In the genomic region with DNA sequence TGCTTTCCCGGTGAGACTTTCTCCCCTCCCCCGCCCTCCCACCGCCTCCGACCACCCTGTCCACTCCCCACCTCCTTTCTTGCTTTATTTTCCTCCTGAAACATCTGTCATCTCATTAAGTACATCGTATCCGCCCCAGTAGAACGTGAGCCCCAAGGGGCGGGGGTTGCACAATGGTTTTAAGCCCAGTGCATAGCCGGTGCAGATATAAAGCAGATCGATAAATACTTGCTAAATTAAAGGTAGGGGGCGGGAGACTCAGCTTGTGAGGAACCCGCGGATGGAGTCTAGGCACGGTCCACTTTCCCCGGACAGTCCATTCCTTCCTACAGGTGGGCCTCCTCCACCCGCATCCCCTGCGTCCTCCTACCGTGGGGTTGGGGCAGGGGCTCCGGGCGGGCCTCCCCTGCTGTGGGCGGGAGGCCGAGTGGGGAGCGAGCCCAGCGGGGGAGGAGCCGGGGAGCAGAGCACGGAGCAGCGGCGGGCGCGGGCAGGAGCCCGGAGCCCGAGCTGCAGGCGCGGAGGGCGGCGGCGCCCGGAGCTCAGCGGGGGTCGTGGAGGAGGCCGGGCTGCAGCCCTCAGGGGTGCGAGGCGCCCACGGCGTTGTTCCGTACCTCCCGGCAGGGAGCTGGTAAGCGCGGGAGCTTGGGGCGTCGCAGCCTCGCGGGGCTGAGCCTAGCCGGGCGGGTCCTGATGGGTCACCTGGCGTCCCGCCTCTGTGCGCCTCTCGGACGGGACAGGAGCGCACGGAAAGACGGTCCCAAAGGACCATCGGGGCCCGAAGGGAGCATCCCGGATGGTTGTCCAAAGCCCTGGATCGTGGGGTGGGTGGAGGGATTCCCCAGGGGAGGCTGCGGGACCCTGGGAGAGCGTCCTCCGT, we compare ENCODE assay signal across 8 mouse cellular contexts. TPM values are rescaled to one million over a fixed set of nuclear protein-coding genes. Genes with fewer than 3 reads are reported as not detected.
DNase-seq lines count a peak whose midpoint lies in the region; ATAC-seq and TF ChIP-seq lines count a peak whose summit lies in the region.

No protein-coding gene starts in this region.

- 0 out of 2 replicates have a peak, but pooled peaks have one; percentile 24 for ATAC-seq in heart, embryonic 12.5 days (ENCODE audit: insufficient number of reproducible peaks, low FRiP score)
- ATAC-seq in limb, embryonic 11.5 days (ENCODE audit: insufficient number of reproducible peaks, low FRiP score, low TSS enrichment, low read depth) = no peak

- DNase-seq in heart, postnatal 25 days (ENCODE audit: low spot score) = no peak
- no peak for DNase-seq in forebrain, embryonic 10.5 days (ENCODE audit: extremely low spot score, low spot score)
- DNase-seq in limb, embryonic 11.5 days (ENCODE audit: low spot score) = peak; percentile 46
- DNase-seq in retina, embryonic 14.5 days (ENCODE audit: low spot score) = peak; percentile 40
- no peak for DNase-seq in right cerebral cortex, postnatal 10 days (ENCODE audit: low spot score in 2 of 2)
- DNase-seq in left cerebral cortex, postnatal 25 days (ENCODE audit: low spot score in 2 of 2) = no peak

- H3K4me1 ChIP-seq in heart, embryonic 12.5 days (replicated peaks) = peaks cover 13% of the 10 kb centered on the region
- no peaks in the 10 kb centered on the region for H3K4me1 ChIP-seq in ES-Bruce4 (ENCODE audit: control insufficient read depth, insufficient read depth, low read length)
- H3K4me1 ChIP-seq in forebrain, embryonic 10.5 days = peaks cover 54% of the 10 kb centered on the region
- H3K4me1 ChIP-seq in limb, embryonic 11.5 days (ENCODE audit: control insufficient read depth, insufficient read depth, low read length) = peaks cover 11% of the 10 kb centered on the region

- H3K4me3 ChIP-seq in heart, embryonic 12.5 days = peak overlapping the region; percentile 52
- H3K4me3 ChIP-seq in ES-Bruce4 (ENCODE audit: low read depth, low read length) = peak overlapping the region; percentile 59
- peak overlapping the region; percentile 60 for H3K4me3 ChIP-seq in forebrain, embryonic 10.5 days
- H3K4me3 ChIP-seq in limb, embryonic 11.5 days (ENCODE audit: low read depth, low read length) = peak overlapping the region; percentile 43

- H3K36me3 ChIP-seq in heart, embryonic 12.5 days = no peaks in the 10 kb centered on the region
- H3K36me3 ChIP-seq in ES-Bruce4 (ENCODE audit: control insufficient read depth, insufficient read depth, low read length, poor library complexity, severe bottlenecking) = no peaks in the 10 kb centered on the region
- no peaks in the 10 kb centered on the region for H3K36me3 ChIP-seq in forebrain, embryonic 10.5 days (replicated peaks)
- H3K36me3 ChIP-seq in limb, embryonic 11.5 days (ENCODE audit: control insufficient read depth, insufficient read depth, low read length) = no peaks in the 10 kb centered on the region

- H3K4me2 ChIP-seq in heart, embryonic 12.5 days = peak overlapping the region; percentile 92
- H3K4me2 ChIP-seq in limb, embryonic 11.5 days (ENCODE audit: low read depth, severe bottlenecking) = peak overlapping the region; percentile 90

- 2% methylated on average over 60 of the region's 70 CpGs for WGBS in heart, embryonic 12.5 days
- 1% methylated on average over 70 of the region's 70 CpGs for whole genome bisulfite sequencing in forebrain, embryonic 10.5 days
- 1% methylated on average over 60 of the region's 70 CpGs for WGBS in limb, embryonic 11.5 days

- H3K27me3 ChIP-seq in heart, embryonic 12.5 days (replicated peaks) = peaks cover 67% of the 10 kb centered on the region
- peaks cover 4% of the 10 kb centered on the region; the same call in 1 of the 2 replicates for H3K27me3 ChIP-seq in ES-Bruce4 (ENCODE audit: control insufficient read depth, insufficient read depth, low read length, poor library complexity, severe bottlenecking)
- peaks cover 97% of the 10 kb centered on the region for H3K27me3 ChIP-seq in forebrain, embryonic 10.5 days (ENCODE audit: poor library complexity, severe bottlenecking)
- H3K27me3 ChIP-seq in limb, embryonic 11.5 days (ENCODE audit: control insufficient read depth, insufficient read depth, low read length) = peaks cover 23% of the 10 kb centered on the region

- TF ChIP-seq EP300 in ES-Bruce4 (IDR thresholded peaks at IDR 0.05; ENCODE audit: insufficient read depth, low read depth, low read length) = no peak

- no peak for TF ChIP-seq CTCF in ES-Bruce4 (IDR thresholded peaks at IDR 0.05; ENCODE audit: low read depth, low read length)

- no peak for TF ChIP-seq POLR2A in ES-Bruce4 (IDR thresholded peaks at IDR 0.05; ENCODE audit: insufficient read depth, low read length)

- intact Hi-C loops in heart, postnatal 25 days (cut with DNase I) = no loop called here
- intact Hi-C loops in left cerebral cortex, postnatal 25 days (cut with DNase I) = no loop called here

- no peaks in the 10 kb centered on the region for H3K9me3 ChIP-seq in heart, embryonic 12.5 days (replicated peaks)
- no peaks in the 10 kb centered on the region for H3K9me3 ChIP-seq in ES-Bruce4 (replicated peaks; ENCODE audit: control insufficient read depth, insufficient read depth, low read length, poor library complexity, severe bottlenecking)
- no peaks in the 10 kb centered on the region for H3K9me3 ChIP-seq in forebrain, embryonic 10.5 days
- H3K9me3 ChIP-seq in limb, embryonic 11.5 days (ENCODE audit: control insufficient read depth, low read length) = no peaks in the 10 kb centered on the region

- H3K9ac ChIP-seq in heart, embryonic 12.5 days = peak overlapping the region; percentile 65
- H3K9ac ChIP-seq in ES-Bruce4 (ENCODE audit: low read depth, poor library complexity, severe bottlenecking) = peak overlapping the region; percentile 29; the same call in 1 of the 2 replicates
- peak overlapping the region; percentile 53 for H3K9ac ChIP-seq in limb, embryonic 11.5 days (ENCODE audit: low read length)

- no peak overlapping the region for H3K27ac ChIP-seq in heart, embryonic 12.5 days (ENCODE audit: poor library complexity, severe bottlenecking)
- H3K27ac ChIP-seq in ES-Bruce4 (ENCODE audit: insufficient read depth, low read length) = no peak overlapping the region
- peak overlapping the region; percentile 71 for H3K27ac ChIP-seq in forebrain, embryonic 10.5 days
- no peak overlapping the region for H3K27ac ChIP-seq in limb, embryonic 11.5 days (replicated peaks; ENCODE audit: low read depth, low read length)

RNA-seq across cellular contexts. Expression of a gene that starts 1.0 kb away (rescaled TPM):
- 0.08 TPM in 1 of 2 replicates, not detected in the other for polyA plus RNA-seq in heart, embryonic 12.5 days (2016; fragmentation: Nextera tagmentation; extraction: Ambion mirVana)
- total RNA-seq in heart, postnatal 25 days (2021) = not detected
- polyA plus RNA-seq in ES-Bruce4 (2011; ENCODE audit: insufficient read depth, insufficient read length, low read depth, missing spikeins) = 1.1 and 1.2 TPM in 2 replicates
- 0.31 TPM in 1 of 2 replicates, not detected in the other for polyA plus RNA-seq in forebrain, embryonic 10.5 days (2016; fragmentation: Nextera tagmentation; extraction: Ambion mirVana)
- 0.15 TPM in 1 of 2 replicates, not detected in the other for polyA plus RNA-seq in limb, embryonic 11.5 days (2014; fragmentation: Nextera tagmentation; extraction: Ambion mirVana)
- 1 to 10 TPM; 3.8 to 7.4 TPM for total RNA-seq in left cerebral cortex, postnatal 25 days (2021)

RNA-seq across cellular contexts. Expression of a gene that starts 37.7 kb away (rescaled TPM):
- 0.24 and 0.54 TPM in 2 replicates for polyA plus RNA-seq in heart, embryonic 12.5 days (2016; fragmentation: Nextera tagmentation; extraction: Ambion mirVana)
- total RNA-seq in heart, postnatal 25 days (2021) = under 1 TPM; 0.23 to 0.53 TPM
- polyA plus RNA-seq in ES-Bruce4 (2011; ENCODE audit: insufficient read depth, insufficient read length, low read depth, missing spikeins) = 0.40 and 0.46 TPM in 2 replicates
- polyA plus RNA-seq in forebrain, embryonic 10.5 days (2016; fragmentation: Nextera tagmentation; extraction: Ambion mirVana) = 0.07 and 0.32 TPM in 2 replicates
- 0.08 and 0.10 TPM in 2 replicates for polyA plus RNA-seq in limb, embryonic 11.5 days (2014; fragmentation: Nextera tagmentation; extraction: Ambion mirVana)
- under 1 TPM; 0.34 to 0.43 TPM for total RNA-seq in left cerebral cortex, postnatal 25 days (2021)

RNA-seq across cellular contexts. Expression of a gene that starts 45.2 kb away (rescaled TPM):
- polyA plus RNA-seq in heart, embryonic 12.5 days (2016; fragmentation: Nextera tagmentation; extraction: Ambion mirVana) = 83.8 and 95.1 TPM in 2 replicates
- total RNA-seq in heart, postnatal 25 days (2021) = 10 to 100 TPM; 43.4 to 50.2 TPM
- 67.6 and 73.0 TPM in 2 replicates for polyA plus RNA-seq in ES-Bruce4 (2011; ENCODE audit: insufficient read depth, insufficient read length, low read depth, missing spikeins)
- 153 and 154 TPM in 2 replicates for polyA plus RNA-seq in forebrain, embryonic 10.5 days (2016; fragmentation: Nextera tagmentation; extraction: Ambion mirVana)
- polyA plus RNA-seq in limb, embryonic 11.5 days (2014; fragmentation: Nextera tagmentation; extraction: Ambion mirVana) = 134 and 137 TPM in 2 replicates
- 10 to 100 TPM; 80.2 to 85.7 TPM for total RNA-seq in left cerebral cortex, postnatal 25 days (2021)

Comparison
In these comparisons a context has a peak if more than half of its experiments do, and no peak if none do; other contexts are left out.
1. DNase-seq: peak in limb, embryonic 11.5 days (single experiment) and retina, embryonic 14.5 days (single experiment); none in heart, postnatal 25 days (single experiment), forebrain, embryonic 10.5 days (single experiment), right cerebral cortex, postnatal 10 days (0 of 2) and left cerebral cortex, postnatal 25 days (0 of 2).
2. Peak in every context shown above with its lines, with median percentiles within 50 percentile points of each other: H3K4me3 ChIP-seq and H3K9ac ChIP-seq.